Mouse (Mus musculus): ENCODE measurements around the gene Lrrc7.

GRCm38 (mm10) chr3:158307415-158307814, 254.6 kb downstream of the Lrrc7 start:
- no peak for TF ChIP-seq E2F4 (IDR thresholded peaks at IDR 0.05; ENCODE audit: insufficient read depth)
- TF ChIP-seq POLR2A (IDR thresholded peaks at IDR 0.05; ENCODE audit: insufficient read length, low read depth) = no peak
- TF ChIP-seq USF1 (IDR thresholded peaks at IDR 0.05; ENCODE audit: low read depth) = no peak
- no peak for TF ChIP-seq REST (IDR thresholded peaks at IDR 0.05; ENCODE audit: insufficient read depth, insufficient read length)
- no peak for TF ChIP-seq MYOG (IDR thresholded peaks at IDR 0.05; ENCODE audit: control insufficient read depth in 1 of 3, insufficient read depth in 1 of 3, insufficient read length in 2 of 3, low read depth in 2 of 3)
- no peak for TF ChIP-seq CEBPB (IDR thresholded peaks at IDR 0.05; ENCODE audit: insufficient read depth, poor library complexity, severe bottlenecking)
- TF ChIP-seq MYOD1 (IDR thresholded peaks at IDR 0.05; ENCODE audit: control insufficient read depth in 1 of 3, insufficient read length in 2 of 3, low read depth in 2 of 3) = no peak
- TF ChIP-seq MAX (IDR thresholded peaks at IDR 0.05; ENCODE audit: low read depth) = no peak
- TF ChIP-seq TCF12 (IDR thresholded peaks at IDR 0.05; ENCODE audit: insufficient read depth, poor library complexity, severe bottlenecking) = no peak
- no peak for TF ChIP-seq SRF (IDR thresholded peaks at IDR 0.05; ENCODE audit: control insufficient read depth, insufficient read length, low read depth)
- no peak for TF ChIP-seq POLR2AphosphoS2 (IDR thresholded peaks at IDR 0.05; ENCODE audit: insufficient read length, low read depth)
